Mouse (Mus musculus): ENCODE measurements around the gene Nkain4. TPM values are rescaled to one million over a fixed set of nuclear protein-coding genes. Genes with fewer than 3 reads are reported as not detected.

Nkain4 gene
- total and polyA plus RNA-seq, 2 experiments from 2014 or later = 43.7 to 80.9 TPM

- H3K9me3 ChIP-seq (ENCODE audit: low read length) = no peaks in the 10 kb centered on the region
- no peak for ATAC-seq
- no peak overlapping the region for H3K4me3 ChIP-seq (ENCODE audit: low read depth, low read length)
- DNase-seq = no peak
- no peak for TF ChIP-seq CTCF (IDR thresholded peaks at IDR 0.05; ENCODE audit: low read depth)
- WGBS = 13% methylated on average over 1 of the region's 1 CpGs
- no peak overlapping the region for H3K27ac ChIP-seq (ENCODE audit: low read depth, low read length)
- no peak overlapping the region for H3K4me2 ChIP-seq (ENCODE audit: low read depth)
- no peaks in the 10 kb centered on the region for H3K27me3 ChIP-seq (ENCODE audit: insufficient read depth, low read length)
- H3K36me3 ChIP-seq (ENCODE audit: insufficient read depth) = no peaks in the 10 kb centered on the region
- no peak overlapping the region for H3K9ac ChIP-seq
- peaks cover 17% of the 10 kb centered on the region; the same call in 1 of the 2 replicates for H3K4me1 ChIP-seq (ENCODE audit: insufficient read depth)
Measured at GRCm38 (mm10) chr2:180949947-180950346, 4.6 kb downstream of the Nkain4 start.

- Histone ChIP-seq H3K9me3 (ENCODE audit: low read length) (no peaks in the 10 kb centered on the region), H3K36me3 (ENCODE audit: insufficient read depth) (0 out of 2 replicates have a peak, but pooled peaks cover 4% of the 10 kb centered on the region), H3K9ac (no peak overlapping the region), H3K27ac (ENCODE audit: low read depth, low read length) (no peak overlapping the region), H3K27me3 (ENCODE audit: insufficient read depth, low read length) (no peaks in the 10 kb centered on the region), H3K4me2 (ENCODE audit: low read depth) (no peak overlapping the region), H3K4me1 (ENCODE audit: insufficient read depth) (no peaks in the 10 kb centered on the region), H3K4me3 (ENCODE audit: low read depth, low read length) (no peak overlapping the region)
- DNase-seq (peak; percentile 27), ATAC-seq (0 out of 2 replicates have a peak, but pooled peaks have one; percentile 20)
- no peak for TF ChIP-seq CTCF (IDR thresholded peaks at IDR 0.05; ENCODE audit: low read depth)
Measured at GRCm38 (mm10) chr2:180941869-180942268, 12.6 kb downstream of the Nkain4 start.

DNA sequence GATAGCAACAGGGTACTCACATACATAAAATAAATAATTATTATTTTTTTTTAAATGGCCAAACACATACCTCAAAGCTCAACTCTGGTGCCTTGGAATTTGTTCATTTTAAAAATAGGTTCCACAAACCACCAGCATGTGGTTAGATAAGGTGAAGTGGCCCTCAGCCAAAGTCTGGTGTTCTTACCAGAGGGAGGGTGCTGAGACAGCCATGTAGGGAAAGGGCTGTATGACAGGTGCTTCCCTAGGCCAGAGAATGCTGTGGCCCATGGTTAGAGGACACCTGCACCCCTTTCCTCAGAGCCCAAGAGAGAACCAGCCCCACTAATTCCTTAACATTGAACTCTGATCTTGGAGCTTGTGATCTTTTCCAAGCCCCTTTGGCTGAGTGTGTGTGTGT is 14.3 kb downstream of the Nkain4 start:
- Histone ChIP-seq H3K4me3 (ENCODE audit: low read depth, low read length) (no peak overlapping the region), H3K4me1 (ENCODE audit: insufficient read depth) (no peaks in the 10 kb centered on the region), H3K27ac (ENCODE audit: low read depth, low read length) (no peak overlapping the region), H3K36me3 (ENCODE audit: insufficient read depth) (0 out of 2 replicates have a peak, but pooled peaks cover 10% of the 10 kb centered on the region), H3K9ac (no peak overlapping the region), H3K4me2 (ENCODE audit: low read depth) (no peak overlapping the region), H3K9me3 (ENCODE audit: low read length) (no peaks in the 10 kb centered on the region), H3K27me3 (ENCODE audit: insufficient read depth, low read length) (no peaks in the 10 kb centered on the region)
- no peak for TF ChIP-seq CTCF (IDR thresholded peaks at IDR 0.05; ENCODE audit: low read depth)
- DNase-seq (no peak), ATAC-seq (no peak)

DNA sequence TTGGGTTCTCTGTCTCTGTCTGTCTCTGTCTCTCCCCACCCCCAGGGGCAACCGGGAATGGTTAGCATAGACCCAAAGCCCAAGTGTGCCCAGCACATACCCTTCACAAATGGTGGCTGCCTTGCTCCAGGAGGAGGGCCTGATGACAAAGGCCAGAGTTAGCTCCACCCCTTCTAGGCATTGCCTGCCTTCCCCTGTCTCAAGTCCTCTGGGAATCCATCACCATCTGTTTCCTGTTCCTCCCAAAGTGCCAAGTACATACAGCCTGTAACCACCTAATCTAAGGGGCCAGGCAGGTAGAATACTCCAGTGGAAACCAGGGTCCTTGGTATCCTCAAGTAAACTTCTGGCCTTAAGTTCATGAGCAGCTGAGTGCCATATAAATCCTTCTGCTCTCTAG is 22.1 kb downstream of the Nkain4 start:
- no peak for DNase-seq
- no peak for TF ChIP-seq CTCF (IDR thresholded peaks at IDR 0.05; ENCODE audit: low read depth)
- Histone ChIP-seq H3K27me3 (ENCODE audit: insufficient read depth, low read length) (no peaks in the 10 kb centered on the region), H3K9ac (no peak overlapping the region), H3K4me3 (ENCODE audit: low read depth, low read length) (no peak overlapping the region), H3K9me3 (ENCODE audit: low read length) (no peaks in the 10 kb centered on the region), H3K27ac (ENCODE audit: low read depth, low read length) (no peak overlapping the region), H3K4me1 (ENCODE audit: insufficient read depth) (no peaks in the 10 kb centered on the region), H3K36me3 (ENCODE audit: insufficient read depth) (0 out of 2 replicates have a peak, but pooled peaks cover 6% of the 10 kb centered on the region), H3K4me2 (ENCODE audit: low read depth) (no peak overlapping the region)
- 94% methylated on average over 1 of the region's 1 CpGs for WGBS
- no peak for ATAC-seq

DNA sequence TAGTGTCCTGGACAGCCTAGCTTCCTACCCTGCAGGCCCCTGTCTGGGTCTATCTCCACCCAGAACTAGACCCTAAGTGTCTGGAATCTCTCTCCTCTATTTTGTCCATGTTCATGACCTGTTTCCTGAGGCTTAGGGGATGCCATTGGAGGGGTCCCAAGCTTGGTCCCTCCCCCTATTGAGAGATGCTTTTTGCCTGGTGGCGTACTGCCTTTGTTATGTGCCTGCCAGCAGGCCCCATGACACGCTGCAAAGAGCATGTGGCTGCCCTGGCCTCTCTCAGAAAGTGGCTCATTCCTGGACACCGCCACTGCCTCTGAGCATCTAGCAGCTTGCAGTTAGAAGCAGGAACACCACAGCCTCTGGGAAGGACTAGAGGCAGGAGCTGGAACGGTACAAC is 25.8 kb downstream of the Nkain4 start, which contains the start of gene Birc7:
Gene Birc7 (plus strand): TSS at position 301 of the 400 bp plus-strand sequence.
- no peaks in the 10 kb centered on the region for H3K36me3 ChIP-seq (ENCODE audit: insufficient read depth)
- TF ChIP-seq CTCF (IDR thresholded peaks at IDR 0.05; ENCODE audit: low read depth) = no peak
- H3K9me3 ChIP-seq (ENCODE audit: low read length) = no peaks in the 10 kb centered on the region
- no peak within 1 kb of the TSS for H3K27ac ChIP-seq (ENCODE audit: low read depth, low read length)
- no peak within 1 kb of the TSS for H3K9ac ChIP-seq
- ATAC-seq = no peak
- WGBS = 39% methylated on average over 4 of the region's 4 CpGs
- no peak within 1 kb of the TSS for H3K4me3 ChIP-seq (ENCODE audit: low read depth, low read length)
- DNase-seq = no peak
- H3K4me2 ChIP-seq (ENCODE audit: low read depth) = no peak within 1 kb of the TSS
- H3K27me3 ChIP-seq (ENCODE audit: insufficient read depth, low read length) = no peaks in the 10 kb centered on the region
- no peaks in the 10 kb centered on the region for H3K4me1 ChIP-seq (ENCODE audit: insufficient read depth)

DNA sequence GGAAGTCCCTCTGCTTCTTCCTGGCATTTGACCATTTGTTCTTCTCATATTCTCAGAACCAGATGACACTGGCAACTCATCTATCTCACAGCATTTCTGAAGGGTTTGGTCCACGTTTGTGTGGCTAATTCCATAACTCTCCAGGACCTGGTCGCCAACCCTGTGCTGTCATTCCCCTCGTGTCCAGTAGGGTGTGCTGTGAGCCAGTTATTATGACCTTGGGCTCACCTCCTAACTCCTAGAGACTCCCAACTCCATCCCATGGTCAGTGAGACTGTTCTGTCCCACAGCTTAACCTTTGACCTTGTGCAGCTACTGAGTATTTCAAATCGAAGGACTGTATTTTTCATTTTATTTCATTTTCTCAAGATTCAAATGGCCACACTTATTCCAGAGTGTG is 29.3 kb downstream of the Nkain4 start:
- DNase-seq = peak; percentile 69
- H3K36me3 ChIP-seq (ENCODE audit: insufficient read depth) = no peaks in the 10 kb centered on the region
- no peak overlapping the region for H3K9ac ChIP-seq
- ATAC-seq = no peak
- H3K4me2 ChIP-seq (ENCODE audit: low read depth) = no peak overlapping the region
- no peaks in the 10 kb centered on the region for H3K9me3 ChIP-seq (ENCODE audit: low read length)
- peak; percentile 95 for TF ChIP-seq CTCF (IDR thresholded peaks at IDR 0.05; ENCODE audit: low read depth)
- H3K4me1 ChIP-seq (ENCODE audit: insufficient read depth) = no peaks in the 10 kb centered on the region
- 5% methylated on average over 4 of the region's 4 CpGs for WGBS
- H3K4me3 ChIP-seq (ENCODE audit: low read depth, low read length) = no peak overlapping the region
- no peaks in the 10 kb centered on the region for H3K27me3 ChIP-seq (ENCODE audit: insufficient read depth, low read length)
- no peak overlapping the region for H3K27ac ChIP-seq (ENCODE audit: low read depth, low read length)

DNA sequence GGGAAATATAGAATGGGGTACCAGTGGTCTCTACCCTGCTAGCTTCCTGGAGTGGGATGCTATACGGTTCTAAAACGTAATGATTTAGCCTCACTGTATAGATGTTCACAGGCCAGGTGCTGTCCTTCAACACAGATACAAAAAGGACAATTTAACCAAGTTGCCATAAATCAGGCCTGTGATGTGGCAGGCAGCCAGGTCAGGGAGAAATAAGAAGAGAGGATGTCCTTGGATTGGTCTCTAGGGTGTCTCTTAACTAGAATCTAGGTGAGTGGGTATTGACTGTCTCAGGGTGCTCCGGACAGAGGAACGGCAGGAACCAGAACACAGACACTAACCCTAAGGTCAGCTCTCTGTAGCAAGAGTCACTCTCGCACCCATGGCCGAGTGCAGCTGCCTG is 31.8 kb downstream of the Nkain4 start:
- Histone ChIP-seq H3K9ac (no peak overlapping the region), H3K27me3 (ENCODE audit: insufficient read depth, low read length) (no peaks in the 10 kb centered on the region), H3K9me3 (ENCODE audit: low read length) (no peaks in the 10 kb centered on the region), H3K4me3 (ENCODE audit: low read depth, low read length) (no peak overlapping the region), H3K4me1 (ENCODE audit: insufficient read depth) (peaks cover 7% of the 10 kb centered on the region; the same call in 1 of the 2 replicates), H3K36me3 (ENCODE audit: insufficient read depth) (peaks cover 10% of the 10 kb centered on the region), H3K4me2 (ENCODE audit: low read depth) (no peak overlapping the region), H3K27ac (ENCODE audit: low read depth, low read length) (no peak overlapping the region)
- ATAC-seq = no peak
- no peak for DNase-seq
- 90% methylated on average over 6 of the region's 6 CpGs for WGBS
- TF ChIP-seq CTCF (IDR thresholded peaks at IDR 0.05; ENCODE audit: low read depth) = no peak
